Mouse (Mus musculus): ENCODE measurements around the gene Cdc27.

Gene Cdc27

DNA sequence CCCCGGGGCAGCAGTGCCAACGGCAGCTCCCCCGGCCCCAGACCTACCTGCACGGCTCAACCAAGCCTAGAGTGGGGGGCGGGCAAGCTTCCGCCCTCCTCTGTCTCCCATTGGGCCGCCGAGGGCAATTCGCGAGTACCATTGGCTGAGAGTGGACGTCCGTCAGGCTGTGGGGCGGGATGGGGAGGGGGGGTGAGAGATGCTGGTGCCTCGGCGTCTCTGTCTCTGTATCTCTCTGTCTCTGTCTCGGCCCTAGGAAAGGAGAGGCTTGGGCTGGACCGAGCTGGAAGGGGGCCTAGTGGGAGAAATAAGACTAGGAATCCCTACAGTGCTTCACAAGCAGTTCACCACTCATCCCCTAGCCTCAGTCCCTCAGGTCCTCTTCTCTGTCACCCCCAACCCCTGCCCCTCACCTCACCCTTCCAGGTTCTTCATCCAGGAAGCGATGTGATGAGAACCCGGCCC is 81.0 kb downstream of the Cdc27 start:
- peak; percentile 91 for DNase-seq

DNA sequence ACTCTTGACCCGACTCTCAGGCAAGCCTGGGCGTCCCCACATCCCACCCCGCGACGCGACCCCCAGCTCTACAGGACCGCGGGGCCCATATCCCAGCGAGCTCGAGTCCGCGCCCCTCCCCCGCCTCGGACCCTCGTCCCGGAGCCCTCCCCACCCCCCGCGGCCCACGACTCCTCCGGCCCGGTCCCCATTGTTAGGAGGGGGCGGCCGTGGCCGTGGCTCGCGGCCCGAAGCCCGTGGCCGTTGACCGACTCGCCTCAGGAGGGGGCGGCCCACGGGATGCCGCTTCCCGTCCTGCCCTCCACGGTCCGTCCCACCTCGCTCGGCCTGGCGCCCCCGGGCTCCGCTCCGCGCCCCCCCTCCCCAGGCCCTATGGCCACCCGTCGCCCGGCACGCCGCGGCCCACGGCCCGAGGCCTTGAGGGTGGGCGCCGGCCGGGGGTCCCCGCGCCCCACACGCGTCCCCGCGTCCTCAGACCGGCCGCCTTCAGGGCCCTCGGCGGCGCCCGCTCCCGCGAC is 81.6 kb downstream of the Cdc27 start, which contains the start of gene Kansl1:
Gene Kansl1 (minus strand): TSS at position 111 of the 518 bp plus-strand sequence.
- peak; percentile 17 to 26 for DNase-seq

DNA sequence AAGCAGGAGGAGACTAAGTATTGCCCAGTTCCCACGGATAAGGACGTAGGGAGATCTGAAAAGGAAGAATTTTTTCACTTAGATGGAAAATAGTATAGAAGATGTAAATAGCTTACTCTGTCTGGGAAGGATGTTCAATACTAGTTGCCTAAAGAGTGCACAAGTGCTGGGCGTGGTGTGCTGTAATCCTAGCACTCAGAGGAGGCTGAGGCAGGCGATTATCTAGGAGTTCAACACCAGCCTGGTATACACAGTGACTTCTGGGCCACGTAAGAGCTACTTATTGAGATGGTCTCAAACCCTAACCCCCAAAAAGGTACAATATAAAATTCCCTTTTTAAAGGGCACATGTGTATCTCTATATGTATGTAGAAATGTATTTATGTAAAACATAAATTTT is 82.7 kb downstream of the Cdc27 start:
- DNase-seq: no peak

DNA sequence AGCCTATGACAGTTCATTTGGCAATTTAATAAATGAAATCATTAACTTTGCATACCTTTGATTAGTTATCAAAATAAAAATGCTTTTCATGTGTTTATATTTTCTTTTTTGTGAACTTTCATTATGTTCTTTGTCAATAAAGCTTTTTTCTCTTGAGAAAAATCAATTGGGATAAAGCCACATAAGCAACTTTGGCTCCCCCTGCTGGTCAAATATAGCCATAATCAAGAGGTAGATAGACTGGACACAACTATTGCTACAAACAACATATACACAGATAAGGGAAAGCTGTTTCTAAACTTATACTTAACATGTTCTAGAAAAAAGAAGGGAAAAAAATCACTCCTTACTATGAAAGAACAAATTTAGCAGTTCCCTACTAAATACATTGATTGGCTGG is 88.9 kb downstream of the Cdc27 start:
- peak in 1 of 2 experiments; percentile 68 for DNase-seq

DNA sequence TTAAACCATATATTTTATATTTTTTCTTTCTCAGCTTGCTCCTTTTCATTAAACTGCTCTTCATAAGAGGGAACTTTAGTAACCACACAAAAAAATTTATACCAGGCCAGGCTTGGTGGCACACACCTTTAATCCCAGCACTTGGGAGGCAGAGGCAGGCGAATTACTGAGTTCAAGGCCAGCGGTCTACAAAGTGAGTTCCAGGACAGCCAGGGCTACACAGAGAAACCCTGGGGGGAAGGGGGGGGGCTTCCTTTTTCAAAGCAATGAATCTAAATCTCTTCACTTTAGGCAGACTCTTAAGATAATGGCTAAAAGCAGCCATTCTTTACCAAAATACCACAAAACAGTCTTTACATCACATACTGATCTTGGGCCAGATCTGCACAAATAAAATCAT is 90.7 kb downstream of the Cdc27 start:
- DNase-seq: no peak

DNA sequence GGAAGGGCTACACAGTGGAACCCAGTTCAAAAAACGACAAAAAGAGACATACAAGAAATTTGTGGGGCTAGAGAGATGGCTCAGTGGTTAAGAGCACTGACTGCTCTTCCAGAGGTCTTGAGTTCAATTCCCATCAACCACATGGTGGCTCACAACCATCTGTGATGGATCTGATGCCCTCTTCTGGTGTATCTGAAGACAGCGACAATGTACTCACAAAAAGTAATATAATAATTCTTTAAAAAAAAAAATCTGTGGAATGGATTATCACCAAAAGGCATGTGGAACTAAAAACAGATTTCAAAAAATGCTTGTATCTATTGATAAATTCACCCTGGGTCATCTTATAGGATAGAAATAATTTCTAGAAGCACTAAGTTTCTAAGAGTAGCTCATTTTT is 91.9 kb downstream of the Cdc27 start:
- DNase-seq: no peak
